Mouse (Mus musculus): ENCODE data around the gene Brinp2. TPM values are rescaled to one million over a fixed set of nuclear protein-coding genes. Genes with fewer than 3 reads are reported as not detected.

Brinp2 gene
- polyA plus RNA-seq, 1 experiment: not detected

GRCm38 (mm10) chr1:158285198-158285597, 70.9 kb downstream of the Brinp2 start:
- no peak for TF ChIP-seq POLR2AphosphoS2 (IDR thresholded peaks at IDR 0.05; ENCODE audit: insufficient read length, low read depth)
- TF ChIP-seq SRF (IDR thresholded peaks at IDR 0.05; ENCODE audit: control insufficient read depth, insufficient read length, low read depth): no peak
- TF ChIP-seq TCF12 (IDR thresholded peaks at IDR 0.05; ENCODE audit: insufficient read depth, poor library complexity, severe bottlenecking): no peak
- TF ChIP-seq TCF3 (IDR thresholded peaks at IDR 0.05; ENCODE audit: insufficient read length, low read depth): no peak
- TF ChIP-seq POLR2A (IDR thresholded peaks at IDR 0.05; ENCODE audit: insufficient read length, low read depth): no peak
- TF ChIP-seq USF1 (IDR thresholded peaks at IDR 0.05; ENCODE audit: low read depth): no peak
- no peak for TF ChIP-seq MYOD1 (IDR thresholded peaks at IDR 0.05; ENCODE audit: control insufficient read depth in 1 of 3, insufficient read length in 2 of 3, low read depth in 2 of 3)
- TF ChIP-seq MAX (IDR thresholded peaks at IDR 0.05; ENCODE audit: low read depth): no peak
- H3K4me2 ChIP-seq (ENCODE audit: low read depth): no peak overlapping the region
- no peaks in the 10 kb centered on the region for H3K79me2 ChIP-seq (ENCODE audit: control insufficient read depth, insufficient read depth)

GRCm38 (mm10) chr1:158283869-158284268, 72.3 kb downstream of the Brinp2 start:
- Histone ChIP-seq H3K36me3 (ENCODE audit: control insufficient read depth, insufficient read depth) (no peaks in the 10 kb centered on the region), H3K27me3 (ENCODE audit: control insufficient read depth, insufficient read depth, insufficient read length) (peaks cover 6% of the 10 kb centered on the region), H3K4me3 (no peak overlapping the region), H3ac (ENCODE audit: control insufficient read depth, insufficient read length) (no peak overlapping the region), H3K4me2 (ENCODE audit: low read depth) (no peak overlapping the region), H3K79me2 (ENCODE audit: control insufficient read depth, insufficient read depth) (no peaks in the 10 kb centered on the region)
- TF ChIP-seq REST (IDR thresholded peaks at IDR 0.05; ENCODE audit: insufficient read depth, insufficient read length): no peak
- no peak for TF ChIP-seq SRF (IDR thresholded peaks at IDR 0.05; ENCODE audit: control insufficient read depth, insufficient read length, low read depth)
- no peak for TF ChIP-seq TCF3 (IDR thresholded peaks at IDR 0.05; ENCODE audit: insufficient read length, low read depth)
- no peak for TF ChIP-seq E2F4 (IDR thresholded peaks at IDR 0.05; ENCODE audit: insufficient read depth)
- no peak for TF ChIP-seq CEBPB (IDR thresholded peaks at IDR 0.05; ENCODE audit: insufficient read depth, poor library complexity, severe bottlenecking)
- TF ChIP-seq MYOD1 (IDR thresholded peaks at IDR 0.05; ENCODE audit: control insufficient read depth in 1 of 3, insufficient read length in 2 of 3, low read depth in 2 of 3): no peak
- TF ChIP-seq POLR2AphosphoS2 (IDR thresholded peaks at IDR 0.05; ENCODE audit: insufficient read length, low read depth): no peak
- TF ChIP-seq USF1 (IDR thresholded peaks at IDR 0.05; ENCODE audit: low read depth): no peak
- TF ChIP-seq TCF12 (IDR thresholded peaks at IDR 0.05; ENCODE audit: insufficient read depth, poor library complexity, severe bottlenecking): no peak
- TF ChIP-seq MYOG (IDR thresholded peaks at IDR 0.05; ENCODE audit: control insufficient read depth in 1 of 3, insufficient read depth in 1 of 3, insufficient read length in 2 of 3, low read depth in 2 of 3): no peak
- no peak for TF ChIP-seq MAX (IDR thresholded peaks at IDR 0.05; ENCODE audit: low read depth)
- TF ChIP-seq POLR2A (IDR thresholded peaks at IDR 0.05; ENCODE audit: insufficient read length, low read depth): no peak

More at GRCm38 (mm10) chr1:158285198-158285597, 70.9 kb downstream of the Brinp2 start:
- Histone ChIP-seq H3K4me3 (no peak overlapping the region), H3ac (ENCODE audit: control insufficient read depth, insufficient read length) (no peak overlapping the region), H3K36me3 (ENCODE audit: control insufficient read depth, insufficient read depth) (no peaks in the 10 kb centered on the region), H3K27me3 (ENCODE audit: control insufficient read depth, insufficient read depth, insufficient read length) (peaks cover 6% of the 10 kb centered on the region)

GRCm38 (mm10) chr1:158272058-158272457, 84.1 kb downstream of the Brinp2 start:
- Histone ChIP-seq H3ac (ENCODE audit: control insufficient read depth, insufficient read length) (no peak overlapping the region), H3K79me2 (ENCODE audit: control insufficient read depth, insufficient read depth) (no peaks in the 10 kb centered on the region), H3K36me3 (ENCODE audit: control insufficient read depth, insufficient read depth) (no peaks in the 10 kb centered on the region), H3K4me3 (no peak overlapping the region), H3K4me2 (ENCODE audit: low read depth) (no peak overlapping the region), H3K27me3 (ENCODE audit: control insufficient read depth, insufficient read depth, insufficient read length) (no peaks in the 10 kb centered on the region)
- no peak for TF ChIP-seq TCF12 (IDR thresholded peaks at IDR 0.05; ENCODE audit: insufficient read depth, poor library complexity, severe bottlenecking)
- TF ChIP-seq POLR2A (IDR thresholded peaks at IDR 0.05; ENCODE audit: insufficient read length, low read depth): no peak

- no peak overlapping the region for H3K4me3 ChIP-seq
- H3K79me2 ChIP-seq (ENCODE audit: control insufficient read depth, insufficient read depth): no peaks in the 10 kb centered on the region
- no peak overlapping the region for H3K4me2 ChIP-seq (ENCODE audit: low read depth)
- TF ChIP-seq TCF12 (IDR thresholded peaks at IDR 0.05; ENCODE audit: insufficient read depth, poor library complexity, severe bottlenecking): no peak
- TF ChIP-seq SRF (IDR thresholded peaks at IDR 0.05; ENCODE audit: control insufficient read depth, insufficient read length, low read depth): no peak
- no peak for TF ChIP-seq TCF3 (IDR thresholded peaks at IDR 0.05; ENCODE audit: insufficient read length, low read depth)
- TF ChIP-seq REST (IDR thresholded peaks at IDR 0.05; ENCODE audit: insufficient read depth, insufficient read length): no peak
- no peak for TF ChIP-seq POLR2AphosphoS2 (IDR thresholded peaks at IDR 0.05; ENCODE audit: insufficient read length, low read depth)
- TF ChIP-seq MYOG (IDR thresholded peaks at IDR 0.05; ENCODE audit: control insufficient read depth in 1 of 3, insufficient read depth in 1 of 3, insufficient read length in 2 of 3, low read depth in 2 of 3): peak in 2 of 3 experiments; percentile 46 to 58
- no peak for TF ChIP-seq USF1 (IDR thresholded peaks at IDR 0.05; ENCODE audit: low read depth)
- no peak for TF ChIP-seq POLR2A (IDR thresholded peaks at IDR 0.05; ENCODE audit: insufficient read length, low read depth)
- TF ChIP-seq E2F4 (IDR thresholded peaks at IDR 0.05; ENCODE audit: insufficient read depth): no peak
- no peak for TF ChIP-seq CEBPB (IDR thresholded peaks at IDR 0.05; ENCODE audit: insufficient read depth, poor library complexity, severe bottlenecking)
- no peak for TF ChIP-seq MAX (IDR thresholded peaks at IDR 0.05; ENCODE audit: low read depth)
- peak in 2 of 3 experiments; percentile 50 to 72 for TF ChIP-seq MYOD1 (IDR thresholded peaks at IDR 0.05; ENCODE audit: control insufficient read depth in 1 of 3, insufficient read length in 2 of 3, low read depth in 2 of 3)
- H3ac ChIP-seq (ENCODE audit: control insufficient read depth, insufficient read length): no peak overlapping the region
- H3K36me3 ChIP-seq (ENCODE audit: control insufficient read depth, insufficient read depth): no peaks in the 10 kb centered on the region
- H3K27me3 ChIP-seq (ENCODE audit: control insufficient read depth, insufficient read depth, insufficient read length): no peaks in the 10 kb centered on the region
Observed at GRCm38 (mm10) chr1:158267020-158267571, 89.0 kb downstream of the Brinp2 start.

All from myocyte (in vitro differentiated cells).